Mouse (Mus musculus) myocyte (in vitro differentiated cells): ENCODE results near the gene Aanat.

ENCODE experiments used
- E2F4 ChIP-seq: IDR thresholded peaks from one replicate; pipeline ENCODE4 v1.6.1; 2011; ENCODE audit warnings: mild to moderate bottlenecking, control low read depth, moderate library complexity; ENCODE audit not compliant: insufficient read depth
- MAX ChIP-seq: IDR thresholded peaks from one replicate; pipeline ENCODE4 v1.6.1; 2011; ENCODE audit warnings: low read depth, mild to moderate bottlenecking, control low read depth
- MYOD1 ChIP-seq, 3 experiments: IDR thresholded peaks; one replicate each; pipeline ENCODE4 v1.6.1; 2011; ENCODE audit warnings: control low read depth in 2 of 3, low read depth in 2 of 3, mild to moderate bottlenecking in 2 of 3, moderate library complexity in 1 of 3; ENCODE audit not compliant: insufficient read length in 2 of 3, control insufficient read depth in 1 of 3
- MYOG ChIP-seq, 3 experiments: IDR thresholded peaks; one replicate each; pipeline ENCODE4 v1.6.1; 2011; ENCODE audit warnings: control low read depth in 2 of 3, low read depth in 2 of 3, mild to moderate bottlenecking in 2 of 3; ENCODE audit not compliant: insufficient read length in 2 of 3, control insufficient read depth in 1 of 3, insufficient read depth in 1 of 3
- POLR2A ChIP-seq: IDR thresholded peaks from one replicate; pipeline ENCODE4 v1.6.1; 2011; ENCODE audit warnings: low read depth, mild to moderate bottlenecking, control low read depth, moderate library complexity; ENCODE audit not compliant: insufficient read length
- POLR2AphosphoS2 ChIP-seq: IDR thresholded peaks from one replicate; pipeline ENCODE4 v1.6.1; 2011; ENCODE audit warnings: low read depth, control low read depth; ENCODE audit not compliant: insufficient read length
- REST ChIP-seq: IDR thresholded peaks from one replicate; pipeline ENCODE4 v1.6.1; 2011; ENCODE audit warnings: mild to moderate bottlenecking, control low read depth, moderate library complexity; ENCODE audit not compliant: insufficient read depth, insufficient read length
- SRF ChIP-seq: IDR thresholded peaks from one replicate; pipeline ENCODE4 v1.6.1; 2011; ENCODE audit warnings: low read depth; ENCODE audit not compliant: control insufficient read depth, insufficient read length
- TCF12 ChIP-seq: IDR thresholded peaks from one replicate; pipeline ENCODE4 v1.6.1; 2011; ENCODE audit warnings: mild to moderate bottlenecking, control low read depth; ENCODE audit not compliant: poor library complexity, insufficient read depth, severe bottlenecking
- TCF3 ChIP-seq: IDR thresholded peaks from one replicate; pipeline ENCODE4 v1.6.1; 2011; ENCODE audit warnings: low read depth, control low read depth; ENCODE audit not compliant: insufficient read length
- USF1 ChIP-seq: IDR thresholded peaks from one replicate; pipeline ENCODE4 v1.6.1; 2011; ENCODE audit warnings: low read depth, mild to moderate bottlenecking, control low read depth, moderate library complexity

GRCm38 (mm10) chr11:116574982-116575381, 11.2 kb upstream of the Aanat start:
- TF ChIP-seq POLR2A: no peak
- peak; percentile 6 to 49 (median 28) for TF ChIP-seq MYOD1 (IDR thresholded peaks at IDR 0.05; ENCODE audit: control insufficient read depth in 1 of 3, insufficient read length in 2 of 3, low read depth in 2 of 3)
- TF ChIP-seq MAX: no peak
- TF ChIP-seq USF1: no peak
- TF ChIP-seq E2F4: no peak
- TF ChIP-seq POLR2AphosphoS2: no peak
- no peak for TF ChIP-seq REST
- TF ChIP-seq TCF12: no peak
- no peak for TF ChIP-seq TCF3
- no peak for TF ChIP-seq MYOG (IDR thresholded peaks at IDR 0.05; ENCODE audit: control insufficient read depth in 1 of 3, insufficient read depth in 1 of 3, insufficient read length in 2 of 3, low read depth in 2 of 3)
- no peak for TF ChIP-seq SRF
